Mouse (Mus musculus) thymus, postnatal 25 days (tissue): ENCODE measurements around the gene Scgb2b18.
"Not testable (repeated sequence)": the region's sequence is repeated elsewhere in the genome, so short reads cannot be mapped to it uniquely, and the experiment has no call there.

Experiments used
- DNase-seq: peaks from one replicate; pipeline ENCODE4 v3.0.0; 2022

Gene Scgb2b18

DNA sequence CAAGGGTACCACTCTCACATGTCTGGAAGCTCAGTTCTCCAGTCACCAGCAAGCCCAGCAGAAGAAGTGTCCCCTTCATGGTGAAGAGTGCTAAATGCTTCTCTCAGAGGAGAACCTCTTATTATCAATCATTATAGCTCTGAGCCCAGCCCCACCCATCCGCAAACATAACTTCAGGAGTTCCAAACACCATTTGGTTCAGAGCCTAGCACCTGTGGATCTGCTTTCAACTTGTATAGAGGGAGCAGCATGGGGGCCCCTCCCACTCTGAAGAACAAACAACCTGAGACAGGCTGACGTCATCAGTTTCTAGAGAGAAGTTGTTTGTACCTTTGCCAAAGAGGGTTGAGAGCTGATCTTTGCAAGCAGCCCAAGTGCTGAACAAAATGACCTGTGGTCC, at the start of gene Scgb2b18:
Gene Scgb2b18 (minus strand): TSS at position 101 of the 400 bp plus-strand sequence.
- DNase-seq, result not testable (repeated sequence)

DNA sequence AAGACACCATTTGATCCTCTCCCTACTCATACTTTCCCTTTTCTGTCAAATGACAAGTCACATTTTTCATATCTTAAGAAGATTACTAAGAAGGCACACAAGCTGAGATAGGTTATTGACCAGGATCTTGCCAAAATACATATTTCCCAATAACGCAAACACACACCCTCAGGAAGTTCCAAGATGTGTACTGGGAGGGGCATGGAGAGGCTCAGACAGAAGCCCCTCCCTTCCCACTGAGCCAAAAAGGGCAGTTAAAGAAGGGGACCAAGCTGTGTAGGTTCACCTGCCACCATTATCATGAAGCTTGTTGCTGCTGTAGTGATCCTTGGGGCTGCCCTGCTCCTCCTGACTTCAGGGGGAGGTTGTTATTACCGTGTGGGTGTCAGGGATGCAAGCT, 11.6 kb upstream of the Scgb2b18 start, which contains the start of gene Scgb1b18:
Gene Scgb1b18 (plus strand): TSS at position 301 of the 400 bp plus-strand sequence.
- not testable (repeated sequence) for DNase-seq
